Mouse (Mus musculus) midbrain, embryonic 13.5 days (tissue): Measurements from ENCODE around the gene Krtap10-10. TPM values are rescaled to one million over a fixed set of nuclear protein-coding genes. Genes with fewer than 3 reads are reported as not detected.

ENCODE experiments used
- ATAC-seq: fragments of 200-750 bp; cut with Nextera tagmentation; 2 replicates; pipeline ENCODE4 v1.8.0; 2017; ENCODE audit warnings: mild to moderate bottlenecking, moderate TSS enrichment, moderate library complexity
- H3K27ac ChIP-seq: fragments of 300-500 bp; sonication (generic); 2 replicates; pipeline ENCODE4 v1.5.1; 2015; ENCODE audit warnings: inconsistent platforms, mild to moderate bottlenecking, moderate library complexity
- H3K27me3 ChIP-seq: fragments of 300-500 bp; sonication (generic); 2 replicates; pipeline ENCODE4 v1.6.1; 2015; ENCODE audit warnings: mild to moderate bottlenecking, inconsistent platforms
- H3K36me3 ChIP-seq: fragments of 300-500 bp; sonication (generic); 2 replicates; pipeline ENCODE4 v1.6.1; 2015; ENCODE audit warnings: mild to moderate bottlenecking, inconsistent platforms
- H3K4me1 ChIP-seq: fragments of 300-500 bp; sonication (generic); replicated peaks from 2 replicates; pipeline ENCODE4 v1.6.1; 2015; ENCODE audit warnings: inconsistent platforms
- H3K4me2 ChIP-seq: fragments of 300-500 bp; sonication (generic); replicated peaks from 2 replicates; pipeline ENCODE4 v1.6.1; 2015; ENCODE audit warnings: moderate library complexity, mild to moderate bottlenecking, inconsistent platforms
- H3K4me3 ChIP-seq: fragments of 300-500 bp; sonication (generic); replicated peaks from 2 replicates; pipeline ENCODE4 v1.5.1; 2015; ENCODE audit warnings: mild to moderate bottlenecking, inconsistent platforms
- H3K9ac ChIP-seq: fragments of 300-500 bp; sonication (generic); replicated peaks from 2 replicates; pipeline ENCODE4 v1.6.1; 2015; ENCODE audit warnings: mild to moderate bottlenecking, inconsistent platforms
- H3K9me3 ChIP-seq: fragments of 300-500 bp; sonication (generic); 2 replicates; pipeline ENCODE4 v1.6.1; 2016; ENCODE audit warnings: mild to moderate bottlenecking, inconsistent platforms
- WGBS: fragments of 180-500 bp; shearing (Covaris S2); methylation state at CpG from one replicate; pipeline ENCODE4 v1.1.7; 2015; 5-methylcytosine and 5-hydroxymethylcytosine counted together
- polyA plus RNA-seq: library from polyadenylated mRNA; unstranded; fragments of >200 nt; fragmentation: Nextera tagmentation; extraction: Ambion mirVana; gene quantifications from 2 replicates; pipeline ENCODE4 v1.2.1, GENCODE M21; 2015

Gene Krtap10-10
- polyA plus RNA-seq, 1 experiment from 2014 or later = not detected

DNA sequence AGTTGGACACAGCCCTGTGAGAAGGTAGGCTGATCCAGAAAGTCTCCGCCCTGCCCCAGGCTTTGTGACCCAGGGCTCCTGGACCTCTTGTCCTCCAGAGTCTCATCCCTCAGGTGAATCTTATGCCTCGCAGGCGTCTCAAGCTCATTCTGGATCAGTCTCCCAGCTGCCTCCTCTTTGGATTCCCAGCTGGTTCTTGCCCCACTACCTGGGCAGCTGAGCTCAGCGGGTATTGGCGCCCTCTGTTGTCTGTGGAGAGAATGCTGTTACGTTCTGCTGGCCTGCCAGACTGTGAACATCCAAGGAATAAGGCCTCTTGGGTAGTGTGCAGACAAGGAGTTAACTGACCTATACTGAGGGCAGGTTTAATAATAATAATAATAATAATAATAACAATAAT is 43.2 kb downstream of the Krtap10-10 start:
- no peaks in the 10 kb centered on the region for H3K36me3 ChIP-seq
- no peaks in the 10 kb centered on the region for H3K27me3 ChIP-seq
- H3K4me1 ChIP-seq = no peaks in the 10 kb centered on the region
- no peak overlapping the region for H3K4me2 ChIP-seq
- H3K9me3 ChIP-seq = no peaks in the 10 kb centered on the region
- no peak overlapping the region for H3K27ac ChIP-seq
- no peak for ATAC-seq
- H3K9ac ChIP-seq = no peak overlapping the region
- no peak overlapping the region for H3K4me3 ChIP-seq
- WGBS = 69% methylated on average over 6 of the region's 6 CpGs

DNA sequence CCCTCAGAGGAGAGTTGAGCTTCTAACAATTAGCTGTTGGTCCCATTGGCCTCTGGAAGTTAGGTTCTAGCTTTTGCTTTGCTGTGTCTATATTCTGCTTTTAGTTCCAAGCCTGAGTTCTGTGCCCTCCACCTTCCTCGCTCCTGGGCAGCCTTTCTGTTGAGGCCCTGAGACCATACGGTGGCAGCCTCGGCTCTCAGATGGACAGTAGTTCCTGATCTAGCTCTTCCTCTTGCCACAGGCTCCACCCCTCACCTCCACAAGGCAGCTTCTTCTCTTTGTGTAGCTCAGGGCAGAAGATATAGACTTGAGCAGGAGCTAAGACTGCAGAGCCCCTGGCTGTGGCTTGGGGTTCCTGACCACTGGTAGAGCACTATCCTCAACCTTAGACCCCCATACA is 44.6 kb downstream of the Krtap10-10 start:
- Histone ChIP-seq H3K4me1 (no peaks in the 10 kb centered on the region), H3K9me3 (no peaks in the 10 kb centered on the region), H3K36me3 (no peaks in the 10 kb centered on the region), H3K4me3 (no peak overlapping the region), H3K4me2 (no peak overlapping the region), H3K27ac (no peak overlapping the region), H3K27me3 (no peaks in the 10 kb centered on the region), H3K9ac (no peak overlapping the region)
- WGBS = 88% methylated on average over 3 of the region's 3 CpGs
- ATAC-seq = no peak

DNA sequence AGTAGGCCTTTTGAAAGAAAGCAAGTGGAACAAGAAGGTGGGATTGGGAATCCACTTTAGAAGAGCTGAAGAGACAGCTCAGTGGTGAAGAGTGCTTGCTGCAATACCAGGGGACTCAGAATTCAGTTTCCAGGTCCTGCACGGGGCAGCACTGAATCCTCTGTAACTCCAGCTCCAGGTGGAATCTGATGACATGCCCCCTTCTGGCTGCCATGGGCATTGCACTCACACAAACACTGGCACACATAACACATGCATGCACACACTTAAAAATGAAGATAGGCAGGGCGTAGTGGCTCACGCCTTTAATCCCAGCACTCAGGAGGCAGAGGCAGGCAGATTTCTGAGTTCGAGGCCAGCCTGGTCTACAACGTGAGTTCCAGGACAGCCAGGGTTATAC is 46.8 kb downstream of the Krtap10-10 start:
- ATAC-seq = no peak

DNA sequence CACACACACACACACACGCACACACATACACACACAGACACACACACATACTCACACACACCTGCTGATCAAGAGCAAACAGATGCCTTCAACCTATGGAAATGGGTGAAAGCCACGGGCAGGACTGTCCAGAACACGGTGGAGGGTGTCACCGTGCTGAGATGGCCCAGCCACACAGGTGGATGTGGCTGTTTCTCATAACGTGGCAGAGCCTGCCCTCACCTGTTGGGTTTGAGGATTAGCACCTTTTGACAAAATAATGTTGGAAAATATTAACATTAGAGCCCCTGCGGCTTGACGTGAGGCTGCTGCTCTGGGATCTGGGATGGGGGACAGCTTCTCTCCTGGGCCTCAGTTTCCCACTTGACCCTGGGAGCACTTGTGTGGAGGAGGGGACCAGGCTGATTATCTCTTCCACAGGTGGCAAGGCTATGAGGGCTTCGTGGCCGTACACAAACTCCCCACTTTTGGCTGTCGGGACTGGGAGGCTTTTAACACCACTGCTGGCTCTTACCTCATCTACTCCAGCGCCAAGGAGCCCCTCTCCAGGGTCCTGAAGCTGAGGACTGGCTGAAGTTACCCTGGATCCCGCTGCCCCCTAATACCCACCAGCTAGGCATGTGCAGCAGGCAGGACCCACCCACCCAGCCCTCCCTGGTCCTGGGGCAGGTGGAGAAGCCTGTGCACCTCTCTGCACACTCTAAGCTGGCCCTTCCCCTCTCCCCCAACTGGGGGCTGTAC is 50.4 kb downstream of the Krtap10-10 start:
- no peak overlapping the region for H3K27ac ChIP-seq
- H3K4me2 ChIP-seq = no peak overlapping the region
- no peaks in the 10 kb centered on the region for H3K36me3 ChIP-seq
- 0 out of 2 replicates have a peak, but pooled peaks cover 4% of the 10 kb centered on the region for H3K9me3 ChIP-seq
- H3K9ac ChIP-seq = no peak overlapping the region
- ATAC-seq = 0 out of 2 replicates have a peak, but pooled peaks have one; percentile 27
- H3K27me3 ChIP-seq = no peaks in the 10 kb centered on the region
- 58% methylated on average over 12 of the region's 12 CpGs for WGBS
- no peak overlapping the region for H3K4me3 ChIP-seq
- no peaks in the 10 kb centered on the region for H3K4me1 ChIP-seq

More for the DNA sequence above, 46.8 kb downstream of the Krtap10-10 start:
- no peaks in the 10 kb centered on the region for H3K4me1 ChIP-seq
- no peak overlapping the region for H3K9ac ChIP-seq
- H3K4me2 ChIP-seq = no peak overlapping the region
- H3K9me3 ChIP-seq = no peaks in the 10 kb centered on the region
- H3K27me3 ChIP-seq = no peaks in the 10 kb centered on the region
- no peaks in the 10 kb centered on the region for H3K36me3 ChIP-seq
- H3K27ac ChIP-seq = no peak overlapping the region
- WGBS = 87% methylated on average over 5 of the region's 5 CpGs
- H3K4me3 ChIP-seq = no peak overlapping the region

Other genes starting within 250 kb of the Krtap10-10 start
- 302 and 320 TPM in 2 replicates for gene Sumo3, start 229.8 kb upstream of the Krtap10-10 start, polyA plus RNA-seq
- 2.5 TPM in 1 of 2 replicates, not detected in the other for gene Gm49325, start 229.8 kb upstream of the Krtap10-10 start, polyA plus RNA-seq
- 89.8 and 95.5 TPM in 2 replicates for gene Ube2g2, start 213.7 kb upstream of the Krtap10-10 start, polyA plus RNA-seq
- gene Tspear, start 149.4 kb upstream of the Krtap10-10 start, polyA plus RNA-seq = 0.67 and 1.2 TPM in 2 replicates
- not detected in 2 replicates for gene Gm19402, start 145.2 kb upstream of the Krtap10-10 start, polyA plus RNA-seq
- gene Gm9508, start 138.7 kb upstream of the Krtap10-10 start, polyA plus RNA-seq = not detected in 2 replicates
- not detected in 2 replicates for gene Gm10272, start 129.3 kb upstream of the Krtap10-10 start, polyA plus RNA-seq
- gene Gm10024, start 124.5 kb upstream of the Krtap10-10 start, polyA plus RNA-seq = not detected in 2 replicates
- gene Gm10142, start 120.1 kb upstream of the Krtap10-10 start, polyA plus RNA-seq = not detected in 2 replicates
- gene Krtap12-1, start 115.3 kb upstream of the Krtap10-10 start, polyA plus RNA-seq = not detected in 2 replicates
- gene Gm10100, start 109.5 kb upstream of the Krtap10-10 start, polyA plus RNA-seq = not detected in 2 replicates
- not detected in 2 replicates for gene Gm18596, start 93.3 kb upstream of the Krtap10-10 start, polyA plus RNA-seq
- gene Gm9736, start 84.6 kb upstream of the Krtap10-10 start, polyA plus RNA-seq = not detected in 2 replicates
- gene Gm3233, start 76.3 kb upstream of the Krtap10-10 start, polyA plus RNA-seq = not detected in 2 replicates
- gene Gm3238, start 64.6 kb upstream of the Krtap10-10 start, polyA plus RNA-seq = not detected in 2 replicates
- not detected in 2 replicates for gene Gm7138, start 59.0 kb upstream of the Krtap10-10 start, polyA plus RNA-seq
- gene Gm3250, start 53.4 kb upstream of the Krtap10-10 start, polyA plus RNA-seq = not detected in 2 replicates
- not detected in 2 replicates for gene Gm7137, start 47.7 kb upstream of the Krtap10-10 start, polyA plus RNA-seq
- gene Gm9639, start 40.9 kb upstream of the Krtap10-10 start, polyA plus RNA-seq = not detected in 2 replicates
- gene Gm19668, start 36.8 kb upstream of the Krtap10-10 start, polyA plus RNA-seq = not detected in 2 replicates
- not detected in 2 replicates for gene Gm9507, start 24.1 kb upstream of the Krtap10-10 start, polyA plus RNA-seq
- not detected in 2 replicates for gene Gm2696, start 21.3 kb upstream of the Krtap10-10 start, polyA plus RNA-seq
- not detected in 2 replicates for gene Krtap10-4, start 8.9 kb upstream of the Krtap10-10 start, polyA plus RNA-seq
- not detected in 2 replicates for gene Gm36176, start 10.9 kb downstream of the Krtap10-10 start, polyA plus RNA-seq
- gene Gm10318, start 16.9 kb downstream of the Krtap10-10 start, polyA plus RNA-seq = not detected in 2 replicates
- gene Gm3285, start 26.0 kb downstream of the Krtap10-10 start, polyA plus RNA-seq = not detected in 2 replicates
- 9.8 and 10.3 TPM in 2 replicates for gene Lrrc3, start 66.6 kb downstream of the Krtap10-10 start, polyA plus RNA-seq
- 2.7 and 3.3 TPM in 2 replicates for gene Trpm2, start 134.6 kb downstream of the Krtap10-10 start, polyA plus RNA-seq
- 32.4 and 36.8 TPM in 2 replicates for gene 1810043G02Rik, start 142.6 kb downstream of the Krtap10-10 start, polyA plus RNA-seq
- gene Pfkl, start 174.1 kb downstream of the Krtap10-10 start, polyA plus RNA-seq = 96.9 and 106 TPM in 2 replicates
- gene Dnmt3l, start 206.0 kb downstream of the Krtap10-10 start, polyA plus RNA-seq = not detected in 2 replicates
- 0.10 and 0.24 TPM in 2 replicates for gene Aire, start 207.7 kb downstream of the Krtap10-10 start, polyA plus RNA-seq
- gene Icosl, start 233.4 kb downstream of the Krtap10-10 start, polyA plus RNA-seq = 0.52 and 0.82 TPM in 2 replicates